Mouse (Mus musculus): Measurements from ENCODE around the gene Acot12.

Acot12 gene

DNA sequence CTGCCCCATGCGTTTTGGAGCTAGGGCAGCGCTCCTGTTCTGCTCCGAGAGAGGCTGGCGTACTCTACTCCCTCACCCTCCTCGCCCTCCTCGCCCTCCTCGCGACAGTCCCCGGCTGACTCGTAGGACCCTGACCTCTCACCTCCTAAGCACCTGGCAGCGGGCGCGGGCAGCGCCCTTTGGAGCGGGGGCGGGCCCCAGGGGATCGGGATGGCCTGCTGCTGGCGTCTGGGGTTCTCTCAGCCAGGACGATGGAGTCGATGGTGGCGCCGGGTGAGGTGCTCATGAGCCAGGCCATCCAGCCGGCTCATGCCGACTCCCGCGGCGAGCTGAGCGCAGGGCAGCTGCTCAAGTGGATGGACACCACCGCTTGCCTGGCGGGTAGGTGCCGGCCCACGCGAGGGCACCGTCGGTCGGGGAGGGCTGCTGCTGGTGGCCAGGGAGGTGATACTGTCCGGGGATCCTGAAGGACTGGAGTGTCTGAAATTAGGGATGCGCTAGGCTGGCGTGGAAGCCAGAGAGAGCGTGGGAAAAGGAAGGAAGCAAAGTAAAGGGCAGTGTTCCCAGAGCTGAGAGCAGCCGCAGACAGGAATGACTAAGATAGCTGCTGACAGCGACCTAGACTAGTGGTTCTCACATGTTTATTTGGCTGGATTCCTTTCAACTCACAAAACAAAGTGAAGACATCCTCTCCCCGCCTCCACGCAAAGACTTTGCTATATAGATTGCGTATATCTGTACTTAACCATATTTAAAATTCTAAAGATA is at the start of gene Acot12:
TSS of gene Acot12 (plus strand) at position 233 of the 768 bp plus-strand sequence.
- no peak for DNase-seq (ENCODE audit: low spot score in 2 of 2)

DNA sequence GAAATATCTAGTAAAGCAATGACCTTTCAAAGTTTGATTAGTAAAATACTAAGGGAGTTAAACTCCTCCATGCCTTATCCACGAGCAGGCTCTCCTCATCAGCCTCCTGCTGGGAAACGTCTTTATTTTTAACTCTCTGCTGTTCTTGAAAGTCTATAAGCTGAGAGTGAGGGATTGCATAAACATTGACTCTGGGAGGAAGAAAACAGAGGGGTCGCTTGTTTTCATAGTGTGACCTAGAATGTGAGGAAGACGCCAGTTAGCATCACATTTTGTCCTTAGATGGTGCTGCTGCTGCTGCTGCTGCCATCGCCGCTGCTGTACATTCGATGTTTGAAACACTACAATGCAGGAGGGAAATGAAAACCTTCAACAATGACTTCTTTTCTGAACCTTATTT is 47.7 kb upstream of the Acot12 start:
- DNase-seq (ENCODE audit: low spot score in 2 of 2): no peak

DNA sequence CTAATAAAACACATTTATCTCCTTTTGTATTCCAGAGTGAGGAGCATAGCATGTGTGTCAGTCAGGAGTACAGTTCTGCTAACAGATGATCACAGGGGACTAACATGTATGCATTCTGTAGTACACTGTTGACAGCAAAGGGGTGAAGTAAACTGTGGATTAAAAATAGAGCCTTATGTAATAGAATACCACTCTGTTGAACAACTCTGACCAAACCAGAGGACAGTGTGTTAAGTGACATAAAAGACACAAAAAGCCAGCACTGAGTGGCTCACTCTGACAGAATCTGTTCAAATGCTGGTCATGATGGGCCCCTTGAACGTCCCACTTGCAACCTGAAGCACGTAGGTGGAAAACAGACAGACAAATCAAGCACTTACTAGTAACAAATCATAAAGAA is 45.9 kb upstream of the Acot12 start:
- no peak for DNase-seq (ENCODE audit: low spot score in 2 of 2)

DNA sequence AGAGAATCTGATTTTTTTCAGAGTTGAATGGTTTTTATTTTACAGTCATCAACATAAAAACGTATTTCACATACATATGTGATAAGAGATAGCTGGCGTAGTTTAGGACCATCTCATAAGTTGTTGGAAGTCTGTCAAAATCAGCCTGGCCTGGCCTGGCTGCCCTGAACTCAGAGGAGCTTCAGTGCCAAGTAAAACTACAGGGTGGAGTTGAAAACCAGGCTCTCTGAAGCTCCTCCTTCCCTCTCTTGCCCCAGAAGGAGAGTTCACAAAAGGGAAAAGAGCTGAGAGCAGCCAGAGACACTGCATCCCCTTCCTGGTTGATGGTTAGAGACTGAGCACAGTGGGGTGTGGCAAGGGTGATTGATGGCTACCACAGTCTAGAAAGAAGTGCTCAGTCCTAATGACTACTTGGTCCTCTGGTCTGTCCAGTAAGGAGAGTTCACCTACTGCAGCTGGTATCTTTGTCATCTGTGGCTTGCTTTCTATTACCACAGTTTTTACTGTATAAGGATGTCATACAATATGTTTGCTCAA is 45.1 kb upstream of the Acot12 start:
- DNase-seq (ENCODE audit: low spot score in 2 of 2): no peak

DNA sequence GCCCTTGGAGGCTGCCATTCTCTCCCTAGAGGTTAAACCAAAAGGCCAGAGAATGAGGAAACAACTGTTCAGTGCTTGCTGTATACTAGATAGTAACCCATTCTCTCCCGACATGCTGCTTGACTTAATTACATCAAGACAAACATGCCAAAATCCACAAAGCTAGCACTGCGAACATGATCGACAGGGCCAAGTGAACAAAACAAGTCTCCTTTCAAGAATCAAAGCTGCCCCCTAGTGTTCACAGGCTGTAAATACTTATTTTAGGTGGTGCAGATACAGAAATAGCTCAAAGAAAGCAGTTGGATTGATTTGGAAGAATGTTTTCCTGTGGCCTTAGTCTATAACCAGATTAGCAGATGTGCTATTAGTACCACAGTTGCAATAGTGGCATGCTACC is 44.3 kb upstream of the Acot12 start:
- no peak for DNase-seq (ENCODE audit: low spot score in 2 of 2)

DNA sequence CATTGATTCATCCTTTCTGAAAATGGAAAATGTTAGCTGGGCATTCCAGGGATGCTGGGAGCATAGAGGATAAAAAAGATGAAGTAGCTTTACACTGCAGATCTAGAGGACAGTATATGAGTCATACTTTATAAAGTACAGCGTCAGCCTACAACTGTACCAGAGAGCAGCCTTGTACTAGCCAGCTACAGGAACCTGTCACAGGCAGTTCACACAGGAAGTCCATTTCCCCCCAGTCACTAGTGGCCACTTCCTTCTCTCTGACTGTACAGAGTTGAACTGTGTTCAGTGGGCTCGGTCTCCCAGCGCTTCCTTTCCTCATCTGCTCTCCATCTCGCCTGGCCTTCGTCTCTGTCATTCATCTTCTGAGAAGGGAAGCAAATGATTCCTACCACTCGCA is 39.0 kb upstream of the Acot12 start:
- no peak for DNase-seq (ENCODE audit: low spot score in 2 of 2)

DNA sequence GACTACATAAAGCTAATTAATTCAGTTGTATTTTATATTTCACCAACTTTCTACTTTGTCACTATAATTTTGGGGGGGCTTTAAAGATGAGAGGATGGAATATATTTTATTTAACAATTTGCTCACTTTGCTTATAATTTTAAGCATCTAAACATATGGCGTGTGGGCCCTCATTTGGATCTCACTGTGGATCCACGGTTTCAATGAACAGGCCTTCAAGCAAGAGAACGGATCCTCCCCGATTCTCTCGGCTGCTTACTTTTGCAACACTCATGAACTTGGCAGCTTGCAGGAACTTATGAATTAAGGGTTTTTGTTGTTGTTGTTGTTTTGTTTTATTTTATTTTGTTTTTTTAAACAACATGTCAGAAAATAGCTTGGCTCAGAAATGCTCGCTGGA is 21.8 kb upstream of the Acot12 start:
- no peak for DNase-seq (ENCODE audit: low spot score in 2 of 2)

DNA sequence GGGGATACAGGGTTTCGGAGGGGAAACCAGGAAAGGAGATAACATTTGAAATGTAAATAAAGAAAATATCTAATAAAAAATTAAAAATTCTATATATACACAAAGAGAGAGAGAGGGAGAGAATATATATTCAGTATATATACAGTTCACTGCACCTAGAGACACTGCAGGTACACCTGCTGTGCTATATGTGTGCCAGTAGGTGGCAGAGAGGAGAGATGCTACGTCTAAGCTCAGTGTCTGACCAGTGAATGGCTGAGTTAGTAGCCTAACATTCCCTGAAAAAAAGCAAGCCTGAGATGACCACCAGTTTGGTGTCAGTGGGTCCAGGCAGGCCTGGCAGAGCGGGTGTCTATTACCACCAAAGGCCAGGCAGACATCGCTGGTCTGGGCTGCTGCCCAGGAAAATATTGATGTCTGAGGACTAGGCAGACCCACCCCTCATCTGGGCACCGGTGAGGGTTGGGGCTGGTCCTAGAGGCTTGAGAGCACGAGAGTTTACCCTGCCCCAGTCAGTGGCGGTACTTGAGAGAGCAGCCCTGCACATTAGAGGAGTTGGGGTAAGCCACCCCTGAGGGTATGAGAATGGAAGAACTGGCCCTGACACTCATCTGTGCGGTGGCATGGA is 18.1 kb upstream of the Acot12 start:
- DNase-seq (ENCODE audit: low spot score in 2 of 2): no peak

DNA sequence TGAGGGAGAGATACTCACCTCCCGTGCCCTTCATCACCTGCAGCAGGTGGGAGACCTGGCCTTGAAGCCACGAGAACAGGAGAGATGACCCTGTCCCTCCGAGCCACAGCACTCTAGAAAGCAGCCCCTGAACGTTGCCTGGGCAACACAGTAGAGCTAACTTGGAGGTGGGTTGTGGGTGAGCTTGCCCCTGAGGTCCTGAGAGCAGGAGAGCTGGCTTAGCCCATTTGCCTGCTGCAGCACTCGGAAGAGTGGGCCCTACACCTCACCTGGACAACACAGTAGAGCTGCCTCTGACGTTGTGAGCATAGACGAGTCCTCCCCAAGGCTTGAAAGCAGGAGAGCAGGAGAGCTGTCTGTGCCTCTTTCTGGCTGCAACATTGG is 17.6 kb upstream of the Acot12 start:
- no peak for DNase-seq (ENCODE audit: low spot score in 2 of 2)

DNA sequence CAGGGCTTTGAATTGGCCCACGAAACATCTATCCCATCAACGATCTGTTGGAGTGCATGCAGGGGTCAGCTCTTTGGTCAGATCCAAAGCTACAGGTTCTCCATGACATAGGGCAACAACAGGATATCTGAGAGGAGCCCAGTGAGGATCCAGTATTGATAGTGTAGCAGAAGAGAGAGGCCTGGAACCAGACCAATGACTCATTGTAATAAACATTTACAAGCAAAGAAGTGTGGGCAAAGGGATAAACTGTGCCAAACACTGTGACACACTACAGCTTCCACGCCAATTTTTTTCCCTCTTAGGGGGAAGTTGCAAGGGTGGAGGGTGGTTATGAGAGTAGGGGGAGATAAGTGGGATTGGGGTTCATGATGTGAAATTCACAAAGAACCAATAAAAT is 17.1 kb upstream of the Acot12 start:
- no peak for DNase-seq (ENCODE audit: low spot score in 2 of 2)

DNA sequence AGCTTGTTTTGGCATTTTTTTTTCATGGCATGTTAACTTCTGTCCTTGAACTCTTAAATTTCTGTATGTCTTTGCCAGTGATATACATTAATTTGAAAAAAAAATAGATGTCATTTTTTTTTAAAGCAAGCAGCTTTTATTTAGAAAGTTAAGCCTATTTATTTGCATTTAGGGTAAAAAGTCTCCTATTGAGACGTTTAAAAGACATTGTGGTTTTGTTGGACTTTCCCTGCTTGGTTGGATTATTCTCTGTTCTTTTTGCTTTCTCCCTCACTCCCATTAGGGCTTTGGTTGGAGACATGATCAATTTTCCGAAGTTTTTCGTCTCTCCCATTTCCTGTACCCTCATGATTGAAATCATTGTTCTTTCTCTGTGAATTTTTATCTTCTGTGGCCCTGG is 16.2 kb upstream of the Acot12 start:
- DNase-seq (ENCODE audit: low spot score in 2 of 2): no peak

DNA sequence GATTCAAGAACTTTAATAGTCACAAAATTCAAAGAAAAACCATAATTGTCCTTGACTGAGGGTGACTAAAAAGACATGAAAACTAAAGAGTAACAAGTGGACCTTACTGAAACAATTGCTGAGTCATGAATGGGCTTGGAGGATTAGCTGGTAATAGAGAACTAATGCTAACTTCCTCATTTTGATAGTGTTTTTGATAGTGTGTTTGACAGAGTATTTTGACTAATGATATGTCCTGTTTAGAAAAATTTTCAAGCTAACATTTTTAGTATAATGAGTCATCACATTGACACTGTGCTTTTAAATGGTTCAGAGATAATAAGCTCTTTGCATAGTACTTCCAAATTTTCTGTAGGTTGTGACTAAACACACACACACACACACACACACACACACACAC is 13.4 kb upstream of the Acot12 start:
- DNase-seq (ENCODE audit: low spot score in 2 of 2): no peak

DNA sequence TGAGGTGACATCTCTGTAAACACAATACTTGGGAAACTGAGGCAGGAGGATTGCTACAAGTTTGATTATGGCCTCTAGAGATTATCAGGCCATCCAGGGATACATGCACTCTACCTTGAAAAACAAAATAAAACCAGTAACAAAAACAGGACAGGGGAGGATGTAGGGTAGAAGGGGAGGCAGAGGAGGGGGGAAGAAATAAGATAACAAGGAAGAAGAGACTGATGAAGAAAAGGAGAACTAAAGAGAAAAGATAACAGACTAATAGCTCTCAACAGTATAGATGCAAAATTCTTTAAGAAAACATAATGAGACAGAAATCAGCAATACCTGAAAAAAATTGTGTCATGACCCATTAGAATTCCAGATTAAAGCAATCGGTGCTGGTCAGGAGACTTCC is 4.1 kb upstream of the Acot12 start:
- DNase-seq (ENCODE audit: low spot score in 2 of 2): no peak

DNA sequence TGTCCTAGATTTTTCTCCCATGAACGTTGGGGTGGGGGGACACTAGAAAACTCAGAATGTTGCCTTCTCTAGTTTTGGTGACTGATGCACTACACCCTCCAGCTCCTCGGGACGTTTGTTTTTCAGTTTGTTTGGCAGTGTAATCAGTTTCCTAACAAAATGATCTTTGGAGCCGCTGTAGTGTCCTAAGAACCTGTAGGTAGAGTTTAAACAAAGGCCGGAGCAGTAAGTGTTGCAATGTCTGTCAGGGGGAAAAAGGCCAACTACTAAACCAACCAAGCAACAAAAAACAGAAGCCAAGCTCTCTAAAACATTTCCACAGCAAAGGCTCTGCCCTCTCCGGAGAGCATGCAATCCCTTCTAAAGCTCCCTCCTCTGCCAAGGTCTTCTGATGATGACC is 461 bp upstream of the Acot12 start:
- no peak for DNase-seq (ENCODE audit: low spot score in 2 of 2)

DNA sequence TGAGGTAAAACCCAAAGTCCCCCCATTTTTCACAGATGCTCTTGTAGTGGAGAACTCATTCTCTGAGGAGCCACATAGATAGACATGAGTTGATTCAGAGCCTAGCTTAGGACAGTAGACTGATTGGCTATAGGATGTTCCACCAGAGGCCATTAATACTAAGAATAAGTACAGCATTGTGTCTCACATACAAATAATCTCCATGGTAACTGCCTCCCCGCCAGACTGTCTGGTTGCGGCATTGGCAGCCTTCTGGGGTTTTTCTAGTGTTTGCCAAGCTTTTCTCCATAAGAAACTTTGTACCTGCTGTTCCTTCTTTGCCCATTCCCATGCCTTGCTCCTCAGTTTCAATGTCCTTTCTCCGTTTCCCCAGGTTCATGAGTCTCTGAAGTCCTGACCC is 1.9 kb downstream of the Acot12 start:
- DNase-seq (ENCODE audit: low spot score in 2 of 2): no peak

DNA sequence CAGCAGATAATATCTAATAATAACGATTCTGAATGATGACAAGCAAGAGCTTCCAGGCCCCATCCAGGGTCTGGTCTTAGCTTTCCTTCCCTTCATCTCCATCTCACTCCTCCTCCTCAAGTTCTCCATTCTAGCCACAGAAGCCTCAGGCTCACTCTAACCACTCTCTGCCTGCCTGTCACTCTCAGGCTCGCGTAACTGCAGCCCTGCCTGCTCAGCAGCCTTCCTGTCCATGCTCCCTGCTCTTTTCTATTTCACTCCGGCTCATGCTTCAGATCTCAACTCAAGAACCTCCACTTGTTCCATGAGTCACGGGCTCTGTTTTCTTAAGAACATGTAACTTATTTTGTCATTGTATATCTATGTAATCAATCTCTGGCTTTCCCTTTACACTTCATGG is 5.2 kb downstream of the Acot12 start:
- no peak for DNase-seq (ENCODE audit: low spot score in 2 of 2)

DNA sequence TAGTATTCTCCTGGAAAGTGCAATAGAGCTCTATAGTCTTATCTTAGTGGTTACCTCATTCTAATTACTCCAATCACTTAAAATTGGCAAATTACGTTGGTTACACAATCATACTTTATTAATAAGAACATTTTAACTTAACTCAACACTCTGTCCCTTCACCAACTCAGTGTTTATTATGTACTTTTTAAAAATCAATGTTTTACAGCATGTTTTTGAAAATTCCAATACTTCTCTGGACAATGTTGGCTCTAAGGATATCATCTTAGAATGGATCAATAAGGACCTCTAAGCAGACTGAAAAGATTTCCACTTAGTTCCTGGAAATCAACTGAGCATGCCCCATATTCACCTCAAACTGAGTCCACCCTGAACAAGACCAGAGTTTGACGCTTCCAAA is 7.1 kb downstream of the Acot12 start:
- no peak for DNase-seq (ENCODE audit: low spot score in 2 of 2)

DNA sequence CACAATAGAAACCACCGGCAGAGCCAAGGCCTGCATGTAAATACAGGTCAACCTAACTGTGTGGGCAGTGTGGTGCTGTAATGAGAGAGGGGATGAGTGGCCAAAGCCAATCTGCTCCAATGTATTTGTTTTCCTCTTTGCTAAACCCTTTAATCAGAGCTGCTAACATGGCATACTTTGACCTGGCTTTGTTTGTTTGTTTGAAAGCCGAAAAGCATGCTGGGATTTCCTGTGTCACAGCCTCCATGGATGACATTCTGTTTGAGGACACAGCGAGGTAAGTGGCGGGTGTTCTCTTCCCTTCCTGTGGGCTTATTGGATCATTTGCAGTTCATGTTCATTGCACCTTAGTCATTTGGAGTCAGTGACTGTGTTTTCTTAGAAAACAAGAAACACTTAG is 8.7 kb downstream of the Acot12 start:
- DNase-seq (ENCODE audit: low spot score in 2 of 2): no peak

DNA sequence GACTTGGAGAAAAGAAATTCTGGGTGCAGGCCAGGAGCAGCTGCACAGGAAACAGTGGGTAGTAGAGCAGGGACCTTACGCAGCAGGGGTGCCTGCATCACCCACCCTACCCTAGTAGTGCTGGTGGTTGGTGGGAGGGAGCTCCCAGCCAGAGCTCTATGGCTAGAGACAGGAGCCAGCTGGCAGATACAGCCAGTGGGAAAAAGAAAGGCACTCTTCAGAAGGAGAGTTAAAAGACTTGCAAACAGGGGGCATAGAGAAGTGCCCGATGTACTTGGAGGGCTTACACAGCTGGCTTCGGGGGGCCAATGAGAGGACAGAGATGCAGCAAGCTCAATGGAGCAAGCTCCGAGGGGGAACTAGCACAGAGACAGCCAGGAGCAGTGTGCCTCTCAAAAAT is 12.4 kb downstream of the Acot12 start:
- DNase-seq (ENCODE audit: low spot score in 2 of 2): no peak

DNA sequence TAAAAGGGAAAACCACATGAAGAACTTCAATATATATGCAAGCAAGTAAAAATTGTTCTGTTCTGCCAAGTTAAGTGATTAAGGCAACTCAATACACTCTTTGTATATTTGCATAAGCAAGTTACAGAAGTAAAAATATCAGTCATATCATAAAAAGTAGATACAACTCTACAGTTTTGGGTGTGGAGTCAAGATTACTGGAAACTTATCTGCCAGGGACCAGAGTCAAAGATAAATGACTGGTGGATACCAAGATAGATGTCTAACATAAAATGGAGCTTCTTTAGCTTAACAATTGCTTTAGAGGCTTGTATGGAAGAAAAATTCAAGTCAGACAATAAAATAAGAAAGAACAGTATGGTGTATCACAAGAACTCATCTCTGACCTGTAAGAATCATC is 13.4 kb downstream of the Acot12 start:
- DNase-seq (ENCODE audit: low spot score in 2 of 2): no peak

DNA sequence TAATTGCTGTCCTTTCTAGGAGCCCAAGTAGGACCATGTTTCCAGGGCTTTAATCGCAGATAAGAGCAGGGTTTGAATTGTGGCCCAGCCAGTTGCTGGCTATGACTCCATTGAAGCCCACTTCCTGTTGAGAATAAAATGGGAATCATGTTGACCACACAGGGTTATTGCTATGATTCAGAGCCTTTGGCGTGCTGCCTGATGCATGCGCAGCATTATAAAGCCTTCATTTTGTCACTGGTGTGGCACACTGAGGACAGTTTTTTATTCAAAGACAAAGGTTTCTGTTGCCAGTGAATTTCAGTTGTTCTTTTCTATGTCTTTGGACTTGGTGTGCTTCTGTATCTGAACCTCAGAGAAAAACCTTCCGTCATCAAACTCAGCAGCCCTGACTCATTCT is 14.9 kb downstream of the Acot12 start:
- DNase-seq (ENCODE audit: low spot score in 2 of 2): no peak

DNA sequence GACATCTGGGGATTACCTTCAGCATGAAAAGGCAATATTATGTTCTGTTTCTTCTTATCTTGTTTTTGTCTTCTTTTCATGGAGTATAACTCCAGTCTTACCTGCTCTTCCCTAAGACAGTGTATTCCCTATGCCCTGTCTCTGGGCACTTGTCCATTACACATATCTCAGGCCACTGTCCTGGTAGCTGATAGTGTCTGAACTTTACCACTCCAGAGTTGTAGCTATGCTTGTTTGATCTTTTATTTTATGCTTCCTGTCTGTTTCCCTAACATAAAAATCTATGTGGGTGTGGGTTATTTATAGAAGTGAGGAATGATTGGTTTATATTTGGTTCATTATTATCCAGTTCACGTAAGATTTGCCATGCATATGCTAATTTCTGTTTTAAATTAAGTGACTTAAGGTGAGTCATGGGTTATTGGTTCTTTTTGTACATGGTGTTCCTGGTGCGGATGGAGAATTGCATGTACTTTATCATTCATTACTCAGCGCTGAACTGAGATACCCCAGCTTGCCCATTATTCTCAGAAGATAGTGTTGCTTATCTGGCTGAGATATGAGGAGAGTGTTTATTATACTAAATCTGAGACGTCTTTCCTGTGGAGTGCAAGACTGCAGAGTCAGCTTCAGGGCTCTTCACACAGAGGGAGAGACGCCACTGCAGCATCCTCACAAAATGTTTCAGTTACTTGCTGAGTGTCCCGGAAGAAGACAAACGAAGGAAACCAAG is 17.2 kb downstream of the Acot12 start:
- DNase-seq (ENCODE audit: low spot score in 2 of 2): no peak

DNA sequence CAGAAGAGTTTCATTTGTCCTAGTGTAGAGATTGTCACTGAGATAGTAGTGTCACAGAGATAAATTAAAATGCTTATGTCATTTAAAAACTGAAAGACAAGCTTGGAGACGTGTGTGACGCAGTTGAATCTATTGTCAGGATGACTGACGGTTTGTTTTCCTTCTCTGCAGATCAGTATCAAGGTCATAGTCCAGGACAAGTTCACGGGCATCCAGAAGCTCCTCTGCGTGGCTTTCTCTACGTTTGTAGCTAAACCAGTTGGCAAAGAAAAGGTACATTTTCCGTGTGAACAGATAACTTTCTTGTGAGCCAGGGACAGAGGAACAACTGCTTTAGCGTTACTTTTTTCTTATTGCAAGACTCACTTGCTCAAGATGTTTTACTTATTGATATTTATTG is 18.5 kb downstream of the Acot12 start:
- DNase-seq (ENCODE audit: low spot score in 2 of 2): no peak

Data from frontal cortex, postnatal 14 days (tissue).